Mouse (Mus musculus): ENCODE data around the gene Acrbp.

Acrbp gene

GRCm38 (mm10) chr6:125099421-125099971 lies 50.0 kb downstream of the Acrbp start:
- no peak for DNase-seq (ENCODE audit: low spot score)

GRCm38 (mm10) chr6:125101444-125101843 lies 52.0 kb downstream of the Acrbp start:
- no peak for DNase-seq (ENCODE audit: low spot score)

GRCm38 (mm10) chr6:125104223-125104622 lies 54.7 kb downstream of the Acrbp start:
- DNase-seq (ENCODE audit: low spot score) = no peak

- no peak for DNase-seq (ENCODE audit: low spot score)
These were observed 58.2 kb downstream of the Acrbp start for GRCm38 (mm10) chr6:125107705-125108104.

GRCm38 (mm10) chr6:125109371-125109770 lies 59.9 kb downstream of the Acrbp start:
- no peak for DNase-seq (ENCODE audit: low spot score)

- DNase-seq (ENCODE audit: low spot score) = no peak
These were observed 61.4 kb downstream of the Acrbp start for GRCm38 (mm10) chr6:125110927-125111326.

GRCm38 (mm10) chr6:125112553-125112952 lies 63.1 kb downstream of the Acrbp start:
- no peak for DNase-seq (ENCODE audit: low spot score)

Measured in layer of hippocampus, adult 9-10 months (tissue).